Mouse (Mus musculus): ENCODE measurements around the gene Arid1b.

- no peak for TF ChIP-seq POLR2A (IDR thresholded peaks at IDR 0.05; ENCODE audit: borderline replicate concordance, extremely low read depth, insufficient read depth, insufficient read length, poor library complexity, severe bottlenecking)
- TF ChIP-seq CTCF (IDR thresholded peaks at IDR 0.05; ENCODE audit: borderline replicate concordance, extremely low read depth, insufficient read depth, insufficient read length): no peak
Measured at GRCm38 (mm10) chr17:5098727-5099126, 104.6 kb downstream of the Arid1b start.
